ENCODE assay signal across 8 mouse cellular contexts in the genomic region with DNA sequence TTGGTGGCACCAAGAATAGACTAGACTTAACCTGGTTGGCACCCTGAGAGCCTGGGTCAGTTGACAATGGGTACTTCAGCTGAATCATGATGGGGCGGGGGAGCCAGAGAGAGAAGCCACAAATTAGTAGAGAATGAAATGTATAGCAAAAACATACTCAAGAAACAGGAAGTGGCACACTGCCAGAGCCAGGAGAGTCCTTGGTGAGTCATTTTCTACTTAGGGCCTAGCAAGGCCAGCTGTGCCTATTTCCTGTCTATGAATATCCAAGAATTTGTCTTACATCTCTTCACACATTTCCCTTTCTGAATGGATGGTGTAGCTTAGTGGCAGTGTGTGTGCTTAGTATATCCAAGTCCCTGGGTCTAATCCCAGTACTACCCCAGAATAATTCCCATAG. TPM values are rescaled to one million over a fixed set of nuclear protein-coding genes. Genes with fewer than 3 reads are reported as not detected.
DNase-seq lines count a peak whose midpoint lies in the region; ATAC-seq and TF ChIP-seq lines count a peak whose summit lies in the region.

No protein-coding gene starts in this region.

- H3K4me2 ChIP-seq in liver, embryonic 13.5 days: no peak overlapping the region
- no peak overlapping the region for H3K4me2 ChIP-seq in hindbrain, embryonic 16.5 days (ENCODE audit: low read length)

- DNase-seq in gastrocnemius, adult 2 months: peak; percentile 26
- DNase-seq in gastrocnemius, postnatal 14 days: no peak
- DNase-seq in 3134 (ENCODE audit: extremely low read depth, insufficient read length, low spot score): peak; percentile 43
- DNase-seq in adrenal gland, postnatal 14 days: peak; percentile 72
- no peak for DNase-seq in liver, embryonic 13.5 days
- peak; percentile 63 for DNase-seq in splenic B cell, adult 2 months (ENCODE audit: low read depth, low spot score)
- DNase-seq in left cerebral cortex, adult 9 months (ENCODE audit: low spot score in 2 of 2): no peak

- no peak for TF ChIP-seq CTCF in gastrocnemius, adult 2 months (IDR thresholded peaks at IDR 0.05)

- H3K9me3 ChIP-seq in liver, embryonic 13.5 days (replicated peaks): no peaks in the 10 kb centered on the region
- no peaks in the 10 kb centered on the region for H3K9me3 ChIP-seq in hindbrain, embryonic 16.5 days (ENCODE audit: control insufficient read depth, low read length)

- H3K27me3 ChIP-seq in liver, embryonic 13.5 days: no peaks in the 10 kb centered on the region
- H3K27me3 ChIP-seq in splenic B cell, adult 2 months (ENCODE audit: control insufficient read depth, insufficient read depth, low read length, poor library complexity, severe bottlenecking): no peaks in the 10 kb centered on the region
- H3K27me3 ChIP-seq in hindbrain, embryonic 16.5 days (replicated peaks; ENCODE audit: control insufficient read depth, insufficient read depth, low read length): no peaks in the 10 kb centered on the region

- peak overlapping the region; percentile 69 for H3K27ac ChIP-seq in gastrocnemius, adult 2 months
- H3K27ac ChIP-seq in liver, embryonic 13.5 days: peak overlapping the region; percentile 55
- no peak overlapping the region for H3K27ac ChIP-seq in hindbrain, embryonic 16.5 days (ENCODE audit: low read depth, low read length)

- 45% methylated on average over 1 of the region's 1 CpGs for WGBS in liver, embryonic 13.5 days (ENCODE audit: insufficient replicate concordance)
- WGBS in hindbrain, embryonic 16.5 days: 88% methylated on average over 1 of the region's 1 CpGs

- intact Hi-C loops in gastrocnemius, adult 2 months (cut with DNase I): no loop called here
- intact Hi-C loops in gastrocnemius, postnatal 14 days (cut with DNase I; ENCODE audit: low total_unique reads): no loop called here

- no peak overlapping the region for H3K4me3 ChIP-seq in gastrocnemius, adult 2 months
- H3K4me3 ChIP-seq in liver, embryonic 13.5 days (replicated peaks): no peak overlapping the region
- H3K4me3 ChIP-seq in hindbrain, embryonic 16.5 days (ENCODE audit: low read length): no peak overlapping the region

- ATAC-seq in liver, embryonic 13.5 days (ENCODE audit: low read depth): 0 out of 2 replicates have a peak, but pooled peaks have one; percentile 24
- no peak for ATAC-seq in hindbrain, embryonic 16.5 days

- peaks cover 43% of the 10 kb centered on the region for H3K4me1 ChIP-seq in liver, embryonic 13.5 days (replicated peaks)
- H3K4me1 ChIP-seq in hindbrain, embryonic 16.5 days (ENCODE audit: control insufficient read depth, insufficient read depth, low read depth, low read length): peaks cover under 1% of the 10 kb centered on the region; the same call in 1 of the 2 replicates

- H3K9ac ChIP-seq in liver, embryonic 13.5 days: no peak overlapping the region
- H3K9ac ChIP-seq in hindbrain, embryonic 16.5 days (ENCODE audit: low read depth, low read length): no peak overlapping the region

- H3K36me3 ChIP-seq in liver, embryonic 13.5 days: no peaks in the 10 kb centered on the region
- no peaks in the 10 kb centered on the region for H3K36me3 ChIP-seq in splenic B cell, adult 2 months (ENCODE audit: control insufficient read depth, insufficient read depth, low read length, poor library complexity, severe bottlenecking)
- H3K36me3 ChIP-seq in hindbrain, embryonic 16.5 days (ENCODE audit: control insufficient read depth, insufficient read depth, low read length): peaks cover 6% of the 10 kb centered on the region

RNA-seq across cellular contexts. Expression of a gene that starts 6.8 kb away (rescaled TPM):
- total RNA-seq in gastrocnemius, adult 2 months (2021): 100 to 1,000 TPM; 116 to 180 TPM
- total RNA-seq in gastrocnemius, postnatal 14 days (2021): 10 to 100 TPM; 77.2 to 88.7 TPM
- total RNA-seq in adrenal gland, postnatal 14 days (2021): 279 and 318 TPM in 2 replicates
- polyA plus RNA-seq in liver, embryonic 13.5 days (2015; fragmentation: Nextera tagmentation; extraction: Ambion mirVana): 58.2 and 71.8 TPM in 2 replicates
- 179 and 204 TPM in 2 replicates for polyA plus RNA-seq in hindbrain, embryonic 16.5 days (2015; fragmentation: Nextera tagmentation; extraction: Ambion mirVana)

Comparison
In these comparisons a context has a peak if more than half of its experiments do, and no peak if none do; other contexts are left out.
1. DNase-seq: peak in gastrocnemius, adult 2 months (single experiment), 3134 (single experiment), adrenal gland, postnatal 14 days (single experiment) and splenic B cell, adult 2 months (single experiment); none in gastrocnemius, postnatal 14 days (single experiment), liver, embryonic 13.5 days (single experiment) and left cerebral cortex, adult 9 months (0 of 2).